In the genomic region with DNA sequence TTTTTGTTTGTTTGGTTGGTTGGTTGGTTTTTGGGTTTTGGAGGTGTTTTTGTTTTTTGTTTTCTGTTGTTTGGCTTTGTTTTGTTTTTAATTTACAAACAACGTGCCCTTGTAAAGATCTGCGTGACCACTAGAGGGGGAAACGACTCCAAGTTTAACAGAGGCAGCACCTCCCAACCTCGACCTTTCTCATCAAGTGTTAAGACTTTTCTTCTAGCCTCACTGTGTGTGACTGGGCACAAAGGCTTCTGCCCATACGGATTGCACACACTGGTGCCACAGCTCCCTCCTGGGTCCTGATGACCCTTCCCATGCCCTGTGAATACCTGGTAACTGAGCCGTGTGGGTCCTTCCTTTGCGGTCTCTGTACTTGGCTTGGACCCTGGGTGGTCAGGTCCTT, we compare ENCODE assay signal across 9 mouse cellular contexts. TPM values are rescaled to one million over a fixed set of nuclear protein-coding genes. Genes with fewer than 3 reads are reported as not detected.
DNase-seq lines count a peak whose midpoint lies in the region; ATAC-seq and TF ChIP-seq lines count a peak whose summit lies in the region.
"Had no signal": no experiment of that assay in that cellular context is flagged by ENCODE, and none has a peak within 500 bp of the region (broad histone marks: within the 10 kb centered on the region; RNA-seq: fewer than 3 reads in every experiment).

No protein-coding gene starts in this region.

- peak; percentile 55 to 76 for DNase-seq in cerebellum, postnatal 10 days
- no peak for DNase-seq in midbrain, embryonic 10.5 days (ENCODE audit: low spot score)
- DNase-seq in embryonic facial prominence, embryonic 14.5 days (ENCODE audit: low spot score), result peak; percentile 66
- DNase-seq in midbrain, postnatal 0 days (ENCODE audit: low spot score), result peak; percentile 71
- no peak for DNase-seq in cerebellum, adult 8-10 months

- H3K36me3 ChIP-seq in midbrain, embryonic 13.5 days, result no peaks in the 10 kb centered on the region
- H3K36me3 ChIP-seq in midbrain, embryonic 10.5 days, result no peaks in the 10 kb centered on the region
- no peaks in the 10 kb centered on the region for H3K36me3 ChIP-seq in embryonic facial prominence, embryonic 14.5 days (ENCODE audit: control insufficient read depth, insufficient read depth, low read length)
- H3K36me3 ChIP-seq in midbrain, postnatal 0 days (ENCODE audit: insufficient read depth, low read length), result no peaks in the 10 kb centered on the region
- H3K36me3 ChIP-seq: heart, embryonic 13.5 days had no signal

- H3K4me2 ChIP-seq in midbrain, embryonic 13.5 days (replicated peaks), result no peak overlapping the region
- H3K4me2 ChIP-seq in embryonic facial prominence, embryonic 14.5 days (ENCODE audit: low read depth, low read length), result no peak overlapping the region
- no peak overlapping the region for H3K4me2 ChIP-seq in midbrain, postnatal 0 days (ENCODE audit: low read depth, low read length, poor library complexity, severe bottlenecking)

- H3K9ac ChIP-seq in midbrain, embryonic 13.5 days (replicated peaks), result no peak overlapping the region
- H3K9ac ChIP-seq in embryonic facial prominence, embryonic 14.5 days (ENCODE audit: low read depth, low read length), result no peak overlapping the region
- H3K9ac ChIP-seq in midbrain, postnatal 0 days (replicated peaks; ENCODE audit: low read length, poor library complexity, severe bottlenecking), result no peak overlapping the region

- H3K4me3 ChIP-seq in midbrain, embryonic 13.5 days (replicated peaks), result no peak overlapping the region
- no peak overlapping the region for H3K4me3 ChIP-seq in midbrain, embryonic 10.5 days
- no peak overlapping the region for H3K4me3 ChIP-seq in embryonic facial prominence, embryonic 14.5 days (ENCODE audit: low read depth, low read length)
- H3K4me3 ChIP-seq in midbrain, postnatal 0 days (ENCODE audit: low read depth, low read length), result no peak overlapping the region

- ATAC-seq in cerebellum, adult (ENCODE audit: insufficient number of reproducible peaks, low FRiP score, low TSS enrichment), result no peak
- ATAC-seq in midbrain, embryonic 13.5 days, result peak; percentile 21; the same call in 1 of the 2 replicates
- no peak for ATAC-seq in embryonic facial prominence, embryonic 14.5 days (ENCODE audit: low read depth)
- ATAC-seq in midbrain, postnatal 0 days (ENCODE audit: low FRiP score), result no peak
- ATAC-seq in megakaryocyte, adult 5-6 weeks (ENCODE audit: poor library complexity, severe bottlenecking), result no peak

- no peak overlapping the region for H3K27ac ChIP-seq in midbrain, embryonic 13.5 days
- H3K27ac ChIP-seq in midbrain, embryonic 10.5 days (replicated peaks), result no peak overlapping the region
- no peak overlapping the region for H3K27ac ChIP-seq in embryonic facial prominence, embryonic 14.5 days (replicated peaks; ENCODE audit: low read depth, low read length)
- H3K27ac ChIP-seq in midbrain, postnatal 0 days (ENCODE audit: low read depth, low read length), result no peak overlapping the region

- peak; percentile 72 for TF ChIP-seq CTCF in midbrain, postnatal 0 days (IDR thresholded peaks at IDR 0.05)

- 26% methylated on average over 7 of the region's 7 CpGs for WGBS in midbrain, embryonic 13.5 days
- 34% methylated on average over 7 of the region's 7 CpGs for WGBS in midbrain, embryonic 10.5 days
- 30% methylated on average over 7 of the region's 7 CpGs for WGBS in embryonic facial prominence, embryonic 14.5 days
- WGBS in midbrain, postnatal 0 days, result 31% methylated on average over 7 of the region's 7 CpGs

- peaks cover 31% of the 10 kb centered on the region for H3K4me1 ChIP-seq in midbrain, embryonic 13.5 days (replicated peaks)
- H3K4me1 ChIP-seq in midbrain, embryonic 10.5 days, result peaks cover 24% of the 10 kb centered on the region
- no peaks in the 10 kb centered on the region for H3K4me1 ChIP-seq in embryonic facial prominence, embryonic 14.5 days (ENCODE audit: control insufficient read depth, insufficient read depth, low read length)
- peaks cover 3% of the 10 kb centered on the region; the same call in 1 of the 2 replicates for H3K4me1 ChIP-seq in midbrain, postnatal 0 days (ENCODE audit: insufficient read depth, low read length)

- H3K9me3 ChIP-seq in midbrain, embryonic 13.5 days, result no peaks in the 10 kb centered on the region
- no peaks in the 10 kb centered on the region for H3K9me3 ChIP-seq in midbrain, embryonic 10.5 days (replicated peaks)
- no peaks in the 10 kb centered on the region for H3K9me3 ChIP-seq in embryonic facial prominence, embryonic 14.5 days (ENCODE audit: control insufficient read depth, low read length)
- H3K9me3 ChIP-seq in midbrain, postnatal 0 days (ENCODE audit: low read length), result no peaks in the 10 kb centered on the region
- H3K9me3 ChIP-seq: heart, embryonic 13.5 days had no signal

- H3K27me3 ChIP-seq in midbrain, embryonic 13.5 days, result peaks cover 16% of the 10 kb centered on the region; the same call in 1 of the 2 replicates
- H3K27me3 ChIP-seq in midbrain, embryonic 10.5 days (ENCODE audit: low read depth, poor library complexity, severe bottlenecking), result peaks cover 28% of the 10 kb centered on the region
- no peaks in the 10 kb centered on the region for H3K27me3 ChIP-seq in embryonic facial prominence, embryonic 14.5 days (replicated peaks; ENCODE audit: control insufficient read depth, insufficient read depth, low read length)
- no peaks in the 10 kb centered on the region for H3K27me3 ChIP-seq in midbrain, postnatal 0 days (ENCODE audit: insufficient read depth, low read length)

RNA-seq across cellular contexts. Expression of a gene that starts 30.5 kb away (rescaled TPM):
- polyA plus RNA-seq in midbrain, embryonic 13.5 days (2015; fragmentation: Nextera tagmentation; extraction: Ambion mirVana), result 0.32 and 0.42 TPM in 2 replicates
- polyA plus RNA-seq in midbrain, embryonic 10.5 days (2016; fragmentation: Nextera tagmentation; extraction: Ambion mirVana), result 0.06 and 0.20 TPM in 2 replicates
- 0.15 and 0.33 TPM in 2 replicates for polyA plus RNA-seq in embryonic facial prominence, embryonic 14.5 days (2014; fragmentation: Nextera tagmentation; extraction: Ambion mirVana)
- 1.3 and 1.4 TPM in 2 replicates for total RNA-seq in midbrain, postnatal 0 days (2014; rRNA removed)
- 0.97 and 1.0 TPM in 2 replicates for polyA plus RNA-seq in midbrain, postnatal 0 days (2015; fragmentation: Nextera tagmentation; extraction: Ambion mirVana)
- total RNA-seq in megakaryocyte, adult 5-6 weeks (2015), result 0.16 TPM in 1 of 2 replicates, not detected in the other
- total RNA-seq in megakaryocyte, adult 5-6 weeks (2017), result 0.07 and 0.33 TPM in 2 replicates

RNA-seq across cellular contexts. Expression of a gene that starts 56.2 kb away (rescaled TPM):
- polyA plus RNA-seq in midbrain, embryonic 13.5 days (2015; fragmentation: Nextera tagmentation; extraction: Ambion mirVana), result 29.8 and 30.8 TPM in 2 replicates
- polyA plus RNA-seq in midbrain, embryonic 10.5 days (2016; fragmentation: Nextera tagmentation; extraction: Ambion mirVana), result 39.9 TPM in 2 replicates
- polyA plus RNA-seq in embryonic facial prominence, embryonic 14.5 days (2014; fragmentation: Nextera tagmentation; extraction: Ambion mirVana), result 12.4 and 15.7 TPM in 2 replicates
- 15.3 and 16.2 TPM in 2 replicates for total RNA-seq in midbrain, postnatal 0 days (2014; rRNA removed)
- 10.2 and 13.6 TPM in 2 replicates for polyA plus RNA-seq in midbrain, postnatal 0 days (2015; fragmentation: Nextera tagmentation; extraction: Ambion mirVana)
- total RNA-seq in megakaryocyte, adult 5-6 weeks (2015), result 15.2 and 28.3 TPM in 2 replicates
- 10.4 and 13.8 TPM in 2 replicates for total RNA-seq in megakaryocyte, adult 5-6 weeks (2017)

RNA-seq across cellular contexts. Expression of a gene that starts 56.4 kb away (rescaled TPM):
- 221 and 223 TPM in 2 replicates for polyA plus RNA-seq in midbrain, embryonic 13.5 days (2015; fragmentation: Nextera tagmentation; extraction: Ambion mirVana)
- 174 and 188 TPM in 2 replicates for polyA plus RNA-seq in midbrain, embryonic 10.5 days (2016; fragmentation: Nextera tagmentation; extraction: Ambion mirVana)
- 147 and 164 TPM in 2 replicates for polyA plus RNA-seq in embryonic facial prominence, embryonic 14.5 days (2014; fragmentation: Nextera tagmentation; extraction: Ambion mirVana)
- 128 and 205 TPM in 2 replicates for total RNA-seq in midbrain, postnatal 0 days (2014; rRNA removed)
- 161 and 177 TPM in 2 replicates for polyA plus RNA-seq in midbrain, postnatal 0 days (2015; fragmentation: Nextera tagmentation; extraction: Ambion mirVana)
- total RNA-seq in megakaryocyte, adult 5-6 weeks (2015), result 219 and 269 TPM in 2 replicates
- total RNA-seq in megakaryocyte, adult 5-6 weeks (2017), result 155 and 195 TPM in 2 replicates

RNA-seq across cellular contexts. Expression of a gene that starts 58.7 kb away (rescaled TPM):
- polyA plus RNA-seq in midbrain, embryonic 13.5 days (2015; fragmentation: Nextera tagmentation; extraction: Ambion mirVana), result 3.9 and 4.9 TPM in 2 replicates
- 1.4 and 2.3 TPM in 2 replicates for polyA plus RNA-seq in midbrain, embryonic 10.5 days (2016; fragmentation: Nextera tagmentation; extraction: Ambion mirVana)
- 1.7 and 2.0 TPM in 2 replicates for polyA plus RNA-seq in embryonic facial prominence, embryonic 14.5 days (2014; fragmentation: Nextera tagmentation; extraction: Ambion mirVana)
- 3.2 and 7.6 TPM in 2 replicates for total RNA-seq in midbrain, postnatal 0 days (2014; rRNA removed)
- 5.4 and 5.6 TPM in 2 replicates for polyA plus RNA-seq in midbrain, postnatal 0 days (2015; fragmentation: Nextera tagmentation; extraction: Ambion mirVana)
- 0.59 and 1.3 TPM in 2 replicates for total RNA-seq in megakaryocyte, adult 5-6 weeks (2015)
- total RNA-seq in megakaryocyte, adult 5-6 weeks (2017), result 0.40 and 1.7 TPM in 2 replicates

Comparison
In these comparisons a context has a peak if more than half of its experiments do, and no peak if none do; other contexts are left out.
1. DNase-seq: peak in cerebellum, postnatal 10 days (2 of 2), embryonic facial prominence, embryonic 14.5 days (single experiment) and midbrain, postnatal 0 days (single experiment); none in midbrain, embryonic 10.5 days (single experiment) and cerebellum, adult 8-10 months (single experiment).